Mouse (Mus musculus) left cerebral cortex, postnatal 25 days (tissue): ENCODE measurements around the gene Pcsk6. TPM values are rescaled to one million over a fixed set of nuclear protein-coding genes. Genes with fewer than 3 reads are reported as not detected.
"Not testable (repeated sequence)": the region's sequence is repeated elsewhere in the genome, so short reads cannot be mapped to it uniquely, and the experiment has no call there.

Source experiments
- DNase-seq, 2 experiments: peaks; one replicate each; pipeline ENCODE4 v3.0.0; 2022; ENCODE audit warnings: low spot score in 2 of 2, mixed read lengths in 1 of 2
- intact Hi-C: fragments of 180-260 bp; cut with DNase I; formaldehyde crosslinking; loops from one replicate; pipeline ENCODE4 v1.15.1; 2025
- total RNA-seq, 2 experiments: library from RNA; stranded (reverse); gene quantifications; 2 replicates each; pipeline ENCODE4 v1.2.3; 2021

Gene Pcsk6
- total RNA-seq, 2 experiments from 2014 or later, result 8.5 to 8.7 TPM

DNA sequence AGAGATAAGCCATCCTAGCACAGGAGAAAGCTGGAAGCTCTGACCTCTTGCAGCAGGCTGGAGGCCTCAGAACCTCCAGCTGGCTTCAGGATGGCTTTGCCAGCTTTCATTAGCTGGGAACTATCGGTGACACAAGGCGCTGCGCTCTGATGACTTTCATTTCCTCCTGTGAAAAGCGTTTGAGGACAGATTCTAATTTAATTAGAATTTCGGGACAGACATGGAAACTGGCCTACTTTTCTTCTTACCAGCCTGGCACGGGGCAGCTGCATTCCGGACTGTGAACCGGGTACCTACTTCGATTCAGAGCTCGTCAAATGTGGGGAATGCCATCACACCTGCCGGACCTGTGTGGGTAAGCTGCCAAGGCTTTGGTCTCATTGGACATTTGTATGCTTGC lies 177.2 kb downstream of the Pcsk6 start:
- intact Hi-C loops, result no loop called here
- DNase-seq, result no peak

GRCm38 (mm10) chr7:66040026-66040814 lies 178.7 kb downstream of the Pcsk6 start:
- no peak for DNase-seq
- intact Hi-C loops, result no loop called here

- DNase-seq, result no peak
- intact Hi-C loops, result no loop called here
Measured at GRCm38 (mm10) chr7:66043552-66044459, 182.3 kb downstream of the Pcsk6 start, which contains the start of gene Gm45213. Gene Gm45213, plus strand, starts transcription at chr7:66043602.

GRCm38 (mm10) chr7:66044617-66045016 lies 183.1 kb downstream of the Pcsk6 start:
- intact Hi-C loops, result no loop called here
- no peak for DNase-seq

DNA sequence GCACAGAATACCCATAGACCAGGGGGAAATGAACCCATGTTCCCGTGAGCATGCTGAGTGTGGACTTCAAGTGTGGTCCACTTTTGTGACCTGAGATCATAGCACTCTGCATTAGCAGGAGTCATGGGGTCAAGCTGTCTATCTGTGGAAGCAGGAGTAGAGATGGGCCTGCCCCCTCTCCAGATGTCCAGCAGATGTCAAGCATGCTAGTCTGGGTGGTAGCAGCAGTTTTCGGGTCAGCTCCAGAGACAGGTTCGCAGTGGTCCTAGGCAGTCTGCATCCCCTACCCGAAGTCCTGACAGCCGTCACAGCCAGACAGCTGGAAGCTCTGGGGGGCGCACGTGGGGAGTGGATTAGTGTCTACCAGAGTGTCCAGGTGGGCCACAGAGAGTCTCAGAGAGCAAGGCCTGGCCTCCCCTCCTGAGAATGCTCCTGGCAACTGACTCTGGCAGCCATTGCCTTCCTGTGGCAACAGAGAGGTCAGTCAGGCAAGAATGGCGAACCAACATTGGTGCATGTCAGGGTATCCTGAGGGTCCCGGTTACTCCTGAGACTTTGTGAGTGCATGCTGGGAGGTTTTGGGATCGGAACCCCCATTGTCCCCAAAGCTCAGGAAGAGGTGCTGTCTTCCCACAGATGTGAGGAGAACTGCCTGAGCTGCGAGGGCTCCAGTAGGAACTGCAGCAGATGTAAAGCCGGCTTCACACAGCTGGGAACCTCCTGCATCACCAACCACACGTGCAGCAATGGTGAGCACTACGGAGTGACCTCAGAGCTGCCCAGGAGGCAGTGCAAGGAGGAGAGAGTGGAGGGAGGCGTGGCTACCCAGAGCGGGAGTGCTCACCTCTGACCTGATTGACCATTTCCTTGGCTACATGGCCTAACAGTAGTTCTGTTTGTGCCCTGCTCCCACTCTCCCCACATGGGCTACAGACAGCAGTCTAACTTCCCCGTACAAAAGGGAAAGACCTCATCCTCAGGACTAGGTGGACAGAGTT lies 185.7 kb downstream of the Pcsk6 start:
- no peak for DNase-seq
- intact Hi-C loops, result no loop called here

DNA sequence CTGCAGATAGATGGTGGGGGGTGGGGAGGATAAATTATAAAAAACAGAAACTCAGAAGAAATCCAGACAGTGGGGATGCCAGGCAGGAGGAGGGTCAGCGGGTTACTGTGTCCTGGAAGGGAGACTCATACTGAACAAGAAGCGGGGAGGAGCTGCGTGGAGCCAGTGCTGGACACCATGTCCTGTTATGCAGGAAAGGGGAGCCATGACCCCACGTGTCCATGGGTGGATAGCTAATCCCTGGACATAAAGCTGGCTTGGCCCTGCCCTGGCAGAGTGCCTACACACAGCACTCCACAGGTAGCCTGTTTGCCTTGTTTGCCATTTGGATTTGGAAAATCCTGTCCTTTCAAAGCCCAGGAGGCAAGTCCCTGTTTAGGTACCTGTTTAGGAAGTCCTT lies 186.4 kb downstream of the Pcsk6 start:
- intact Hi-C loops, result no loop called here

DNA sequence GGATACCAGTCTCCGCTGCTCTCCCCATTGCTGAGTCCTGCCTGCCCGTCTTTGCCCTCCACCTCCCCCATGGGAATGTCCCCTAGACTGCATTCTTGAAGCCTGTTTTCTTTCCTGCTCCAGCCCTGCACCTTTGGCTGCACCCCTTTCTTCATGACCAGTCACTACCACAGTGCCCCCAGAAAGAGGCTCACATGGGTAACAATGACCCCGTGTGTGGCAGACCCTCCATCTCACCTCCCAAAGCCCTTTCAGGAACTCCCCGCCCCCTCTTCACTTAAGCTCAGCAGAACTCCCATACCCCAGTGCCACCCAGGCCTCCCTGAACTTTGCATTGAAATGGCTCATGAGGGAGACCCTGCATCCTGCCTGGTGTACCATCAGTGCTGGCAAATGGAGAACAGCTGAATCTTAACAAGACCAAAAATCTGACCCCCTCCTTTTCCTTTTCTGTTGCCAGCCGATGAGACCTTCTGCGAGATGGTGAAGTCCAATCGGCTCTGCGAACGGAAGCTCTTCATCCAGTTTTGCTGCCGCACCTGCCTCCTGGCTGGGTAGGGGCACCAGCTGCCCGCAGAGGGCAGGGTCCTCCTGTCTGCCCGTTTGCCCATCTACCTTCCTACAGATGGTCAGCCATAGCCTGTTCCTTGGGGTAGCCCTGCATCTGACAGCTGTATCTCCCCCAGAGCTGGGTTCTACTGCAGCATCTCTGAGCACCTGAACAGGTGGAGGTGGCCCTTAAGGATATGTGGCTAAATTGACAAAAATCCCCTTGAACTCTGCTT lies 187.1 kb downstream of the Pcsk6 start:
- DNase-seq, result no peak
- intact Hi-C loops, result no loop called here

More for the DNA sequence above, 186.4 kb downstream of the Pcsk6 start:
- no peak for DNase-seq

DNA sequence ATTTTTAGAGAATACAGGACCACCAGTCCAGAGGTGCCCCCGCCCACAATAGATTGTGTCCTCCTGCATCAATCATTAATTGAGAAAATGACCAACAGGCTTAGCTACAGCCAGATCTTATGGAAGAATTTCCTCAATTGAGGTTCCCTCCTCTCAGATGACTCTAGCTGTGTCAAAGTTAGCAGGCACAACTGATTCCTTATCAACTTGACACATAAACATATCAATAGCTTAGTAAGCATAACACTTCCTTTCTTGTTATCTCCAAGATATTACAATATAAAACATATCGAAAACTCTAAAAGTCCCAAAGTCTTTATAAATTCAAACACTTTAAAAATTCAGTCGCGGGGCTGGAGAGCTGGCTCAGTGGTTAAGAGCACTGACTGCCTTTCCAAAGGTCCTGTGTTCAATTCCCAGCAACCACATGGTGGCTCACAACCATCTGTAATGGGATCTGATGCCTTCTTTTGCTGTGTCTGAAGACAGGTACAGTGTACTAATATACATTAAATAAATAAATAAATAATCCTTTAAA lies 192.5 kb downstream of the Pcsk6 start:
- no peak for DNase-seq
- intact Hi-C loops, result loop anchor here (2.0 kb wide), 1 partner anchor 317 kb away; no protein-coding TSS in a partner anchor

GRCm38 (mm10) chr7:66055356-66055755 lies 193.8 kb downstream of the Pcsk6 start:
- intact Hi-C loops, result loop anchor here (2.0 kb wide), 1 partner anchor 319 kb away; no protein-coding TSS in a partner anchor
- DNase-seq, result not testable (repeated sequence)

DNA sequence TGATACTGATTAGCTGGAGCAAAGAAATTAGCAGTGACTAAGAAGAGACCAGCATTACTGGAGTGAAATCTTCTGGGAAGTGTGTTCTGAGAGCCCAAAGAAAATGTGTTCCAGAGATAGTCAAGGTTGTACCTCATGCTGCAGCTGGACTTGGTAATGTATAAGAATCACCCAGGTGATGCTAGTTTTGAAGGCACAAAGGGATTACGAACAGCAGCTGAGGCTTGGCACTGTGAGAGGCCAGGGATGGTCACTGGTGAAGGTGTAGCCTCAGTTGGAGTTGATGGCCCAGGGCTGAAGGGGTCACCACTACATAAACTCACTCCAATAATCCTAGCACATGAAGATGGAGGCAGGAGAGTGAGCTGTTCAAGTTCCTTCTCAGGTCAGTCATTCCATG lies 197.2 kb downstream of the Pcsk6 start, which contains the start of gene Snrpa1:
Gene Snrpa1, plus strand, starts transcription at position 301 of the 400 bp plus-strand sequence.
- intact Hi-C loops, result loop anchor here (1.0 kb wide), 1 partner anchor 354 kb away; no protein-coding TSS in a partner anchor
- DNase-seq, result no peak

GRCm38 (mm10) chr7:66060066-66060956 lies 198.8 kb downstream of the Pcsk6 start:
- peak; percentile 90 to 92 for DNase-seq

DNA sequence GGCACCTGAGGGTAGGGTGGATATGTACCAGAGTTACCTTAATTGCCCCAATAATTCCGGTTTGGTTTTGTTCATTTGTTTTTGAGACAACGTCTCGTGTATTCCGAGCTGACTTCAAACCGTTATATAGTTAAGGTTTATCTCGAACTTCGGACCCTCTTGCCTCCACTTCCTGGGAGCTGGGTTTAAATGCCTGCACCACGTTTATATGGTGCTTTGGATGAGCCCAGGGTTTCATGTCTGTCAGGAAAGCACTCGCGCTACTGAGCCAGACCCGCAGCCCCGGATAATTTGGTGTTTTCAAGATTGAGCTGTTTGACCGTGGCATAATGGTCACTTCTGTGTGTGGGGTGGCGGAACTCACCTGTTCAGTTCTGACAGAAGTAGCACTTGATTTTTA lies 199.5 kb downstream of the Pcsk6 start:
- intact Hi-C loops, result no loop called here
- DNase-seq, result no peak

More at GRCm38 (mm10) chr7:66060066-66060956, 198.8 kb downstream of the Pcsk6 start:
- intact Hi-C loops, result no loop called here

DNA sequence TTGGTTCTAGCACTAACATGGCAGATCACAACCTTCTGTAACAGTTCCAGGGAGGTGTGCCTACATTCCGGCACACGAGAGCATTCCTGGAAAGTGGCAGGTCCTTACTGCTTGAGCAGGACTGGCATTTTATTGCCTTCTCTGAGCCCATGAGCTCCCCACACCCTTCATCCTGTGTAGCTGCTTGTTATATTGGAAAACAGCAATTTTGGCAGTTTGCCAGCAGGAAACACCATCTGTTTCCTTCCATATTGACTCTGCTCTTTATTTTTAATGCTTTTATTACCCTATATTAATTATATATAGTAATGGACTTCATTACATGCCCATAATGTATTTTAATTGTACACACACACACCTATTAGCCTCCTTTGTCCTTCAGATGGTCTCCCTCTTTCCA lies 214.9 kb downstream of the Pcsk6 start:
- peak in 1 of 2 experiments; percentile 36 for DNase-seq
- intact Hi-C loops, result no loop called here

DNA sequence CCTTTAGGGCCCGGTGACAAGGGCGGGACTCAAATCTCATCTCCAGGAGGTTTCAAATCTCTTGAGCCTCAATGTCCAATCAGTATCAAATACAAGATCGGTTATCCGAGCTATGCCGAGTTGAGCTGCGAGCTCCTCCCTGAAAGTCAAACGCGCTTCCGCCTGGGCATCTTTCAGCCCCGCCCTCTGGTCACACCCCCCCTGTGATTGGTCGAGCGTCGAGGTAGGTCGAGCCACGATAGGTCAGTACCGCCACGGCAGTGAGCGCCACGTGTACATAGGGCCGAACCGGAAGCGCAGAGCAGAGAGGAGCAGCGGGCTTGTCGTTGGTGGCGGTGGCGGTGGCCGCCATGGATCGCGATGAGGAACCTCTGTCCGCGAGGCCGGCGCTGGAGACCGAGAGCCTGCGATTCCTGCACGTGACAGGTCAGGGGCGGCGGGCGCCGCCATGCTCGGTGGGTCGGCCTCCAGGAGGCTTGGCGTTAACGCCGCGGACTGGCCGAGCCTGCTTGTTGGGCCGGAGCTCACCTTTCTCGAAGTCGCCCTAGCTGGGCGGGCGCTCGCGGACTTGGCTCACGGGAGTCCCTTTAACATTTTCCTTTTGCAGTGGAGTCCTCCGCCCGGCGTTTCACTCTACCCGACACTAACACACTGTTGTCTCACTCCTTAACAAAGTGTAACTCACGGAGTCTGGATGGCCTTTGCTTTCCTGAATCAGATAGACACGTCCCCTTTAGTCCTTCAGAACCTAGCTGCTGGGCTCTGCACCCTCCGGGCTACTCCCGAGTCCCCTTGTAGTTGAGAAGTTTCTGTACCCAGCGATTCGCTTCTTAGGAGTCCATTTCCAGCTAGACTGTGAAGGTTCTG lies 218.1 kb downstream of the Pcsk6 start, which contains the start of gene Selenos:
Gene Selenos, plus strand, starts transcription at position 286 of the 867 bp plus-strand sequence.
- peak; percentile 95 to 99 for DNase-seq

DNA sequence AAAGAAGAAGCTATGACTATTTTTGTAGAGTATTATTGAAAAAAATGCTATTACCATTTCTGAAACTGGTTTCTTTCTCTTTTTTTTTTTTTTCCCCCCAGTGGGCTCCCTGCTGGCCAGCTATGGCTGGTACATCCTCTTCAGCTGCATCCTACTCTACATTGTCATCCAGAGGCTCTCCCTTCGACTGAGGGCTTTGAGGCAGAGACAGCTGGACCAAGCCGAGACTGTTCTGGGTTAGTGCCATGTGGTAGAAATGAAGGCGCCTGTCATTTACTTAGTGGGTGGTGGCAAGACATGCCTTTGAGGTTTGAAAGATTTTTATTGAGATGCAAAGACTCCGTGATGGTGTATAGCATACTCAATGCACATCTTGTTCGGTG lies 218.7 kb downstream of the Pcsk6 start:
- DNase-seq, result peak in 1 of 2 experiments; percentile 45
- intact Hi-C loops, result no loop called here

More for the DNA sequence above, 218.1 kb downstream of the Pcsk6 start, which contains the start of gene Selenos:
- intact Hi-C loops, result no loop called here

DNA sequence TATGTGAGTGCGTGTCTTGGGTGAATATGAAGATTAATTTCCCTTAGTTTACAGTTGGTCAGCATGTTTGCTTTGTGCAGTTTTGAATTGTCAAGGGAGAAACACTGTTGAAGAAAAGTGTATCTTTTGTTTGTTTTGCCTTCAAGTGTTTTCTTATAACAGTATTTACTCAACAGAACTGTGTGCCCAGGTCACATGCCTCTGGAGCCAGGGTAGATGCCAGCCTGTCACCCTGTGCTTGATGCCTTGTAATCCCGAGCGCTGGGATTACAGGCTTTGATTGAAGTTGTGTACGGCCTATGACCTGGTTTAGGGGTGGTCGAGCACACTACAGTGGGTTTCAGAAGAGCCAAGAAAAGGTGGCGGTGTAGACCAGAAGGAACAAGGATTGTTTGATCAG lies 222.2 kb downstream of the Pcsk6 start:
- DNase-seq, result no peak
- intact Hi-C loops, result no loop called here
